Mouse (Mus musculus): ENCODE results near the gene Wdtc1.
A peak's percentile ranks its signal among the peaks of the same experiment; 100 is the strongest.

- TF ChIP-seq MAFK (IDR thresholded peaks at IDR 0.05; ENCODE audit: insufficient read depth, low read depth, low read length) (peak; percentile 12; the same call in 1 of the 2 replicates), HCFC1 (IDR thresholded peaks at IDR 0.05; ENCODE audit: borderline replicate concordance, insufficient read depth, low read length) (no peak), ZNF384 (IDR thresholded peaks at IDR 0.05; ENCODE audit: low read depth, low read length) (no peak)
Observed at GRCm38 (mm10) chr4:133263756-133264155, 89.5 kb downstream of the Wdtc1 start.
